Mouse (Mus musculus) CH12.LX (cell line): ENCODE data around the gene Usp39. TPM values are rescaled to one million over a fixed set of nuclear protein-coding genes. Genes with fewer than 3 reads are reported as not detected.
A peak's percentile ranks its signal among the peaks of the same experiment; 100 is the strongest.

Experiments
- DNase-seq: peaks from one replicate; pipeline ENCODE4 v3.0.0-alpha.2; 2013; ENCODE audit errors: extremely low read depth
- H3K27ac ChIP-seq: 2 replicates; pipeline ENCODE4 v1.5.1; 2012; ENCODE audit warnings: low read depth, mild to moderate bottlenecking, control low read depth, moderate library complexity; ENCODE audit not compliant: insufficient read depth
- H3K27me3 ChIP-seq: replicated peaks from 2 replicates; pipeline ENCODE3; 2012; ENCODE audit warnings: inconsistent platforms
- H3K36me3 ChIP-seq, 2 experiments: replicated peaks in 1 of 2; 2 replicates each; pipeline versions ENCODE3 to v1.6.1; 2012; ENCODE audit warnings: inconsistent platforms in 1 of 2, low read length in 1 of 2, mild to moderate bottlenecking in 1 of 2, mixed read lengths in 1 of 2, moderate library complexity in 1 of 2; ENCODE audit not compliant: control insufficient read depth in 1 of 2, insufficient read depth in 1 of 2
- H3K4me1 ChIP-seq, 2 experiments: 2 replicates each; pipeline ENCODE4 v1.6.1; 2012; ENCODE audit warnings: inconsistent platforms in 1 of 2, moderate library complexity in 1 of 2; ENCODE audit not compliant: insufficient read depth in 2 of 2, control insufficient read depth in 1 of 2
- H3K4me2 ChIP-seq: 2 replicates; pipeline ENCODE4 v1.6.1; 2012; ENCODE audit warnings: low read depth, mild to moderate bottlenecking, control low read depth; ENCODE audit not compliant: poor library complexity, insufficient read depth, severe bottlenecking
- H3K4me3 ChIP-seq, 3 experiments: fragments of 150-350 bp in 1 of 3; sonication (generic) in 1 of 3; replicated peaks in 1 of 3; 2 replicates each; pipeline versions ENCODE3 to v1.5.1; 2011 to 2012; ENCODE audit warnings: low read depth in 2 of 3, low read length in 2 of 3, mild to moderate bottlenecking in 2 of 3, moderate library complexity in 2 of 3, control low read depth in 1 of 3, improper control_type of control experiment in 1 of 3, inconsistent platforms in 1 of 3, mixed read lengths in 1 of 3; ENCODE audit not compliant: poor library complexity in 1 of 3
- H3K79me2 ChIP-seq: replicated peaks from 2 replicates; pipeline ENCODE4 v1.6.1; 2012; ENCODE audit warnings: mild to moderate bottlenecking, moderate library complexity; ENCODE audit not compliant: control insufficient read depth, poor library complexity, insufficient read depth, severe bottlenecking; ENCODE audit errors: extremely low read depth
- H3K9ac ChIP-seq: 2 replicates; pipeline ENCODE4 v1.6.1; 2012; ENCODE audit warnings: low read depth, mild to moderate bottlenecking, control low read depth, moderate library complexity; ENCODE audit not compliant: insufficient read depth
- H3K9me3 ChIP-seq: replicated peaks from 2 replicates; pipeline ENCODE3; 2012; ENCODE audit warnings: low read length, inconsistent platforms, mixed read lengths
- BHLHE40 ChIP-seq: IDR thresholded peaks from 2 replicates; pipeline ENCODE4 v1.6.1; 2011; ENCODE audit warnings: mild to moderate bottlenecking, low read depth, low read length, improper control_type of control experiment
- CHD1 ChIP-seq: IDR thresholded peaks from 2 replicates; pipeline ENCODE4 v1.6.1; 2012; ENCODE audit warnings: low read depth, low read length, improper control_type of control experiment, inconsistent platforms
- CHD2 ChIP-seq: IDR thresholded peaks from 2 replicates; pipeline ENCODE4 v1.6.1; 2011; ENCODE audit warnings: low read length, improper control_type of control experiment
- CTCF ChIP-seq, 2 experiments: IDR thresholded peaks in 1 of 2; conservative IDR thresholded peaks in 1 of 2; 2 replicates each; pipeline ENCODE4 v1.5.1; 2011 to 2012; ENCODE audit warnings: low read depth in 2 of 2, low read length in 2 of 2, improper control_type of control experiment in 1 of 2, inconsistent platforms in 1 of 2, mild to moderate bottlenecking in 1 of 2, moderate library complexity in 1 of 2
- E2F4 ChIP-seq: IDR thresholded peaks from 2 replicates; pipeline ENCODE4 v1.6.1; 2011; ENCODE audit warnings: low read depth, low read length, improper control_type of control experiment; ENCODE audit not compliant: insufficient replicate concordance
- ELF1 ChIP-seq: IDR thresholded peaks from 2 replicates; pipeline ENCODE4 v1.6.1; 2014; ENCODE audit warnings: low read depth, mild to moderate bottlenecking, inconsistent platforms, low read length, improper control_type of control experiment
- EP300 ChIP-seq: IDR thresholded peaks from 2 replicates; pipeline ENCODE4 v1.6.1; 2011; ENCODE audit warnings: low read length, improper control_type of control experiment
- ETS1 ChIP-seq: conservative IDR thresholded peaks from 2 replicates; pipeline ENCODE4 v1.6.1; 2012; ENCODE audit warnings: low read depth, mild to moderate bottlenecking, inconsistent platforms, low read length, improper control_type of control experiment, moderate library complexity
- GABPA ChIP-seq: IDR thresholded peaks from 2 replicates; pipeline ENCODE4 v1.6.1; 2012; ENCODE audit warnings: low read depth, low read length, improper control_type of control experiment, inconsistent platforms; ENCODE audit not compliant: insufficient replicate concordance
- HCFC1 ChIP-seq: IDR thresholded peaks from 2 replicates; pipeline ENCODE4 v1.6.1; 2012; ENCODE audit warnings: low read depth, mild to moderate bottlenecking, inconsistent platforms, low read length, improper control_type of control experiment
- IRF4 ChIP-seq: IDR thresholded peaks from 2 replicates; pipeline ENCODE4 v1.6.1; 2014; ENCODE audit warnings: low read depth, mild to moderate bottlenecking, inconsistent platforms, low read length, improper control_type of control experiment
- JUN ChIP-seq: IDR thresholded peaks from 2 replicates; pipeline ENCODE4 v1.6.1; 2011; ENCODE audit warnings: low read depth, mild to moderate bottlenecking, low read length, improper control_type of control experiment, moderate library complexity; ENCODE audit not compliant: insufficient read depth
- JUND ChIP-seq: conservative IDR thresholded peaks from 2 replicates; pipeline ENCODE4 v1.6.1; 2011; ENCODE audit warnings: low read depth, low read length, improper control_type of control experiment
- KAT2A ChIP-seq: IDR thresholded peaks from 2 replicates; pipeline ENCODE4 v1.6.1; 2012; ENCODE audit warnings: low read length, improper control_type of control experiment, inconsistent platforms; ENCODE audit not compliant: insufficient replicate concordance
- MAFK ChIP-seq: IDR thresholded peaks from 2 replicates; pipeline ENCODE4 v1.6.1; 2011; ENCODE audit warnings: low read length, improper control_type of control experiment; ENCODE audit not compliant: insufficient replicate concordance
- MAX ChIP-seq: IDR thresholded peaks from 2 replicates; pipeline ENCODE4 v1.6.1; 2011; ENCODE audit warnings: low read length, improper control_type of control experiment
- MAZ ChIP-seq: IDR thresholded peaks from 2 replicates; pipeline ENCODE4 v1.6.1; 2012; ENCODE audit warnings: low read depth, mild to moderate bottlenecking, inconsistent platforms, low read length, improper control_type of control experiment, moderate library complexity
- MEF2A ChIP-seq: IDR thresholded peaks from 2 replicates; pipeline ENCODE4 v1.6.1; 2014; ENCODE audit warnings: low read depth, mild to moderate bottlenecking, inconsistent platforms, low read length, improper control_type of control experiment, borderline replicate concordance
- MXI1 ChIP-seq: IDR thresholded peaks from 2 replicates; pipeline ENCODE4 v1.6.1; 2011; ENCODE audit warnings: mild to moderate bottlenecking, low read depth, low read length, improper control_type of control experiment
- MYC ChIP-seq: IDR thresholded peaks from 2 replicates; pipeline ENCODE4 v1.6.1; 2011; ENCODE audit warnings: low read depth, mild to moderate bottlenecking, improper control_type of control experiment, low read length
- NELFE ChIP-seq: IDR thresholded peaks from 2 replicates; pipeline ENCODE4 v1.6.1; 2011; ENCODE audit warnings: low read depth, low read length, improper control_type of control experiment
- NRF1 ChIP-seq: IDR thresholded peaks from 2 replicates; pipeline ENCODE4 v1.6.1; 2014; ENCODE audit warnings: low read depth, mild to moderate bottlenecking, inconsistent platforms, low read length, improper control_type of control experiment, moderate library complexity
- PAX5 ChIP-seq: IDR thresholded peaks from 2 replicates; pipeline ENCODE4 v1.6.1; 2012; ENCODE audit warnings: low read length, inconsistent platforms, mixed read lengths
- POLR2A ChIP-seq: IDR thresholded peaks from 2 replicates; pipeline ENCODE4 v1.6.1; 2011; ENCODE audit warnings: low read depth, mild to moderate bottlenecking, improper control_type of control experiment, low read length
- POLR2AphosphoS2 ChIP-seq: IDR thresholded peaks from 2 replicates; pipeline ENCODE4 v1.6.1; 2011; ENCODE audit warnings: low read depth, low read length, improper control_type of control experiment
- RAD21 ChIP-seq: IDR thresholded peaks from 2 replicates; pipeline ENCODE4 v1.6.1; 2011; ENCODE audit warnings: low read depth, mild to moderate bottlenecking, low read length, improper control_type of control experiment, moderate library complexity
- RCOR1 ChIP-seq: conservative IDR thresholded peaks from 2 replicates; pipeline ENCODE4 v1.6.1; 2012; ENCODE audit warnings: low read depth, mild to moderate bottlenecking, inconsistent platforms, low read length, improper control_type of control experiment
- SIN3A ChIP-seq: IDR thresholded peaks from 2 replicates; pipeline ENCODE4 v1.6.1; 2012; ENCODE audit warnings: low read length, improper control_type of control experiment, inconsistent platforms
- SMC3 ChIP-seq: IDR thresholded peaks from 2 replicates; pipeline ENCODE4 v1.6.1; 2011; ENCODE audit warnings: low read depth, low read length, improper control_type of control experiment
- TBP ChIP-seq: conservative IDR thresholded peaks from 2 replicates; pipeline ENCODE4 v1.6.1; 2011; ENCODE audit warnings: low read depth, low read length, improper control_type of control experiment
- TCF12 ChIP-seq: IDR thresholded peaks from 2 replicates; pipeline ENCODE4 v1.6.1; 2014; ENCODE audit warnings: low read depth, mild to moderate bottlenecking, inconsistent platforms, low read length, improper control_type of control experiment
- UBTF ChIP-seq: IDR thresholded peaks from 2 replicates; pipeline ENCODE4 v1.6.1; 2012; ENCODE audit warnings: low read depth, mild to moderate bottlenecking, inconsistent platforms, low read length, improper control_type of control experiment, moderate library complexity
- USF1 ChIP-seq: IDR thresholded peaks from 2 replicates; pipeline ENCODE4 v1.6.1; 2014; ENCODE audit warnings: low read depth, mild to moderate bottlenecking, inconsistent platforms, low read length, improper control_type of control experiment
- USF2 ChIP-seq: conservative IDR thresholded peaks from 2 replicates; pipeline ENCODE4 v1.6.1; 2011; ENCODE audit warnings: low read depth, low read length, improper control_type of control experiment
- ZC3H11A ChIP-seq: IDR thresholded peaks from 2 replicates; pipeline ENCODE4 v1.6.1; 2012; ENCODE audit warnings: low read depth, mild to moderate bottlenecking, inconsistent platforms, low read length, improper control_type of control experiment
- ZKSCAN1 ChIP-seq: IDR thresholded peaks from 2 replicates; pipeline ENCODE4 v1.6.1; 2012; ENCODE audit warnings: low read depth, inconsistent platforms, low read length, improper control_type of control experiment, borderline replicate concordance
- ZMIZ1 ChIP-seq: IDR thresholded peaks from 2 replicates; pipeline ENCODE4 v1.6.1; 2012; ENCODE audit warnings: low read depth, mild to moderate bottlenecking, inconsistent platforms, low read length, improper control_type of control experiment
- ZNF384 ChIP-seq: IDR thresholded peaks from 2 replicates; pipeline ENCODE4 v1.6.1; 2012; ENCODE audit warnings: low read depth, low read length, improper control_type of control experiment, inconsistent platforms
- dilution Hi-C: fragments of 300-500 bp; cut with MboI; formaldehyde crosslinking; loops from 2 replicates; pipeline ENCODE4 v1.14.3; 2020; ENCODE audit warnings: low sequenced_read_pairs; ENCODE audit not compliant: extremely low pct_unique_long_range_greater_than_20kb, extremely low pct_ligation_motif_present
- in situ Hi-C: fragments of 300-500 bp; cut with MboI; formaldehyde crosslinking; loops from 3 replicates; pipeline ENCODE4 v1.14.3; 2019; ENCODE audit warnings: low sequenced_read_pairs, low pct_ligation_motif_present, low pct_unique_long_range_greater_than_20kb, mixed read lengths
- polyA plus RNA-seq: library from polyadenylated mRNA; unstranded; fragments of >175 nt; gene quantifications from 2 replicates; pipeline ENCODE4 v1.2.1, GENCODE M21; 2012; ENCODE audit warnings: low read depth; ENCODE audit not compliant: insufficient read length
- total RNA-seq, 2 experiments: library from RNA; depleted of rRNA; stranded (reverse); fragments of 300-350 nt in 1 of 2; fragments of >200 nt in 1 of 2; gene quantifications; 2 replicates each; pipeline ENCODE4 v1.2.3; 2012 to 2014

Gene Usp39
- total and polyA plus RNA-seq, 3 experiments: 74.5 to 138 (median 88.2) TPM

DNA sequence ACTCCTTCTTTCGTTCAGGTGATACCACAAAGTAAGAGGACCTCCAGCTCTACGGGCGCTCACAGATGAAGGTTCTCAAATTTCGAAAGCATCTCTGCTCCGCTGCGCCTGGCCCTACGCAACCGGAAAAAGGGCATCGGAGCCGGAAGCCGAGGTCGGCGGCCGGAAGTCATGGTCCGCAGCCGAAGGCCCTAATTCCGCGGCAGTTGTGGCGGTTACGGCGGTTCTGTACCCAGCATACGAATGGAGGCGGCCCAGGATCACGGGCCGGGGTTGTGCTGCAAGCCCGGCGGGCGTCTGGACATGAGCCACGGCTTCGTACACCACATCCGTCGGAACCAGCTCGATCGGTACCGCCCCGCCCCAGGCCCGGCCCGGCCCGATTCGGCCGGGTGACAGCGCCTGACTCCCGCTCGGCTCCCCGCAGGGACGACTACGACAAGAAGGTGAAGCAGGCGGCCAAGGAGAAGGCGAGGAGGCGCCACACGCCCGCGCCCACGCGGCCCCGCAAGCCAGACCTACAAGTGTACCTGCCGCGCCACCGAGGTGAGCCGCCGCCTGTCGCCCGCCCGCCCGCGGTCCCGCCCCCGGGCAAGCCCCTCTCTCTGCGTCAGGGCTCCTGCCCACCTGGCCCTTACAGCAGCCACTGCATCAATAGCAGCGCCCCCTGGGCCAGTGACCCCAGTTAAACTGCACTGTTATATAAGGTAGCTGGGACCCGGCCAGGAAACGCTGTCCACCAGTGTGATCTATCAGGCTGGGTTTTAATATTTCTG lies 2.4 kb upstream of the Usp39 start, which contains the start of gene 0610030E20Rik:
Gene 0610030E20Rik (plus strand): TSS at position 152 of the 776 bp plus-strand sequence.
- Histone ChIP-seq H3K36me3 (peaks cover 23 to 43% of the 10 kb centered on the region in 2 experiments), H3K79me2 (peaks cover 39% of the 10 kb centered on the region), H3K9me3 (no peaks in the 10 kb centered on the region), H3K27me3 (no peaks in the 10 kb centered on the region), H3K27ac (peak within 1 kb of the TSS; percentile 49), H3K4me1 (peaks cover 13 to 72% of the 10 kb centered on the region in 2 experiments; a peak in 3 of 4 replicates), H3K4me3 (peak within 1 kb of the TSS; percentile 76 to 91 (median 79)), H3K4me2 (peak within 1 kb of the TSS; percentile 83)
- in situ Hi-C loops: no loop called here
- DNase-seq: peak; percentile 77
- TF ChIP-seq IRF4: peak; percentile 62; the same call in 1 of the 2 replicates
- TF ChIP-seq RAD21: no peak
- peak; percentile 82 for TF ChIP-seq HCFC1
- peak; percentile 67 for TF ChIP-seq SIN3A
- peak; percentile 92 for TF ChIP-seq TBP
- TF ChIP-seq BHLHE40: no peak
- TF ChIP-seq MAX: peak; percentile 39; the same call in 1 of the 2 replicates
- no peak for TF ChIP-seq ZKSCAN1
- TF ChIP-seq POLR2AphosphoS2: peak; percentile 75
- TF ChIP-seq TCF12: peak; percentile 88
- no peak for TF ChIP-seq ZC3H11A
- no peak for TF ChIP-seq SMC3
- no peak for TF ChIP-seq USF2
- TF ChIP-seq USF1: no peak
- TF ChIP-seq MXI1: peak; percentile 70
- 0 out of 2 replicates have a peak, but pooled peaks have one; percentile 15 for TF ChIP-seq ETS1
- peak; percentile 71; the same call in 1 of the 2 replicates for TF ChIP-seq MYC
- TF ChIP-seq CHD2: no peak
- no peak for TF ChIP-seq ZNF384
- no peak for TF ChIP-seq MAFK
- TF ChIP-seq ELF1: peak; percentile 92
- TF ChIP-seq MEF2A: 0 out of 2 replicates have a peak, but pooled peaks have one; percentile 17
- peak; percentile 28; the same call in 1 of the 2 replicates for TF ChIP-seq CHD1
- peak; percentile 86 for TF ChIP-seq POLR2A
- TF ChIP-seq GABPA: no peak; the same call in 1 of the 2 replicates
- TF ChIP-seq RCOR1: no peak; the same call in 1 of the 2 replicates
- TF ChIP-seq NELFE: peak; percentile 92
- no peak for TF ChIP-seq E2F4
- no peak for TF ChIP-seq JUND
- no peak for TF ChIP-seq PAX5
- TF ChIP-seq EP300: no peak
- TF ChIP-seq UBTF: no peak
- no peak for TF ChIP-seq JUN
- TF ChIP-seq CTCF (conservative IDR thresholded peaks at IDR 0.05 in 1 of 2, IDR thresholded peaks at IDR 0.05 in 1 of 2; ENCODE audit: low read depth in 2 of 2, low read length in 2 of 2): peak in 1 of 2 experiments; percentile 51; a peak in 2 of 4 replicates
- peak; percentile 64; the same call in 1 of the 2 replicates for TF ChIP-seq KAT2A
- 0 out of 2 replicates have a peak, but pooled peaks have one; percentile 62 for TF ChIP-seq NRF1
- 0 out of 2 replicates have a peak, but pooled peaks have one; percentile 29 for TF ChIP-seq MAZ
- peak; percentile 76 for TF ChIP-seq ZMIZ1
- TF ChIP-seq, all 38 proteins: peak for 20
- dilution Hi-C loops: no loop called here
- peak within 1 kb of the TSS; percentile 81 for H3K9ac ChIP-seq
